Mouse (Mus musculus) gastrocnemius, postnatal 14 days (tissue): Measurements from ENCODE around the gene Klhl42. TPM values are rescaled to one million over a fixed set of nuclear protein-coding genes. Genes with fewer than 3 reads are reported as not detected.

ENCODE experiments used
- DNase-seq: peaks from one replicate; pipeline ENCODE4 v3.0.0; 2021; ENCODE audit warnings: mixed read lengths
- intact Hi-C: fragments of 180-260 bp; cut with DNase I; formaldehyde crosslinking; loops from one replicate; pipeline ENCODE4 v1.15.1; 2025; ENCODE audit warnings: low total_unique reads
- total RNA-seq, 2 experiments: library from RNA; stranded (reverse); gene quantifications; 2 replicates each; pipeline ENCODE4 v1.2.3; 2021

The Klhl42 gene
- total RNA-seq, 2 experiments from 2014 or later: 3.5 to 3.9 TPM

GRCm38 (mm10) chr6:147085398-147086040 is 5.7 kb upstream of the Klhl42 start:
- no peak for DNase-seq
- intact Hi-C loops: no loop called here

DNA sequence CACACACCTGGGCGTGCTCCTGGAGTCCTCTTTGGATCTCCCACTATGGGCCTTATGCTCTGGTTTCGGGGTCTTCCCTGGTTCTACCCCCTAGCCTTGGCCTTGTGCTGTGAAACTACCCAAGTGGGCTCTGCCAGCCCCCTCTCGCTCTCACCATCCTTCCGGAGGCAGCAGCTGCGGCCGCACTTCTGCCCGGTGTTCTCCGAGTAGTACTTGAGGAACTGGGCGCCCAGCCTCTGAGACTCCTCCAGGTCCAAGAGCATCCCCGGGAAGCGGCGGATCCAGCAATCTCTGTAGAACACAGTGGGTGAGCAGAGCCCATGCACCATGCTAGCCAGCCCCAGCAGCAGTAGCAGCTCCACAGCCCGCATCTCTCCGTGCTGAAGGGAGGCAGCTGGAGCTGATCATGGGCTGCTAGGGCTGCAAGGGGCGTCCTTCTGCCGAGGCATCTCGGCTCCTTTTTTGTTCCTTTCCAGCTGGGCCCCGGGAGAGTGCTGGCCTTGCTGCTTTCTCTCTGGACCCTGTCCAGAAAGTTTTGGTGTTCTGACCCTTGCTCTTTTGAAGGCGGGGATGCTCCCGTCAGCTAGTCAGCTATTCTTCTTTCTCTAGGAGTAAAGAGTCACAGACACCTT is 4.5 kb upstream of the Klhl42 start, which contains the start of gene Mansc4:
Gene Mansc4, minus strand, starts transcription at position 439 of the 632 bp plus-strand sequence.
- intact Hi-C loops: no loop called here

GRCm38 (mm10) chr6:147087736-147088135 is 3.4 kb upstream of the Klhl42 start:
- intact Hi-C loops: no loop called here
- DNase-seq: no peak

More for the DNA sequence above, 4.5 kb upstream of the Klhl42 start, which contains the start of gene Mansc4:
- peak; percentile 34 for DNase-seq

- DNase-seq: no peak
- intact Hi-C loops: no loop called here
Observed at GRCm38 (mm10) chr6:147088517-147088916, 2.7 kb upstream of the Klhl42 start.

DNA sequence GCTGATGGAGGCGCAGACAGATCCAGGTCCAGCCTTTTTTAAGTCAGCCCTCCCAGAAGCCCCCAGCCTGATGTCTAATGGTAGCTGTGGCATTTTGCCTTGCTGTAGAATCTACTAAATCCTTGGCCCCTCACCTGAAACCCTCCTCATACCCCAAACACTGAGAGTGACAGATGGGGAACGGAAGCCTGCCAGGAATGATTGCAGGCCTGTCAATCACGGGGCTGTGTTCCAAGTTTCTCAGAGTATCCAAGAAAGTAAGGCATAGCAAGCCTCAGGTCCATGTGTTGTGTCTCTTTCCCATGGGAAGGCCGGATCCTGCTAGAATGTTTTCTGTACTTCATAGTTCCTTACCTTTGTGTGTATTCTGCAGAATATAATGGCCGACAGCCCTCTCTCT is 988 bp upstream of the Klhl42 start:
- intact Hi-C loops: no loop called here
- DNase-seq: no peak

- intact Hi-C loops: no loop called here
- peak; percentile 72 for DNase-seq
Observed at GRCm38 (mm10) chr6:147092136-147092535, 957 bp downstream of the Klhl42 start.

- intact Hi-C loops: no loop called here
- no peak for DNase-seq
Observed at GRCm38 (mm10) chr6:147094771-147095170, 3.6 kb downstream of the Klhl42 start.

DNA sequence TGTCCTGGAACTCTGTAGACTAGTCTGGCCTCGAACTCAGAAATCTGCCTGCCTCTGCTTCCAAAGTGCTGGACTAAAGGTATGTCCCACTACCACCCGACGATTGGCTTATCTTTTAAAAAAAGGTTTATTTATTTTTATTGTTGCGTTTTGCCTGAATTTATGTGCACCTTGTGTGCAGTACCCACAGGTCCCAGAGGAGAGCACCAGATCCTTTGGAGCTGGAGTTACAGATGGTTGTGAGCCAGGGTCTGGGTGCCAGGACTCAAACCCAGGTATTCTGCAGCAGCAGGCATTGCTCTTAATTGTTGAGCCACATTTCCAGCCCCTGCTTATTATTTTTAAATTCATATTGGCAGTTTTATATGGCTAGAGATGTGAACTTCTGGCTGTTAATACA is 4.9 kb downstream of the Klhl42 start:
- intact Hi-C loops: no loop called here

DNA sequence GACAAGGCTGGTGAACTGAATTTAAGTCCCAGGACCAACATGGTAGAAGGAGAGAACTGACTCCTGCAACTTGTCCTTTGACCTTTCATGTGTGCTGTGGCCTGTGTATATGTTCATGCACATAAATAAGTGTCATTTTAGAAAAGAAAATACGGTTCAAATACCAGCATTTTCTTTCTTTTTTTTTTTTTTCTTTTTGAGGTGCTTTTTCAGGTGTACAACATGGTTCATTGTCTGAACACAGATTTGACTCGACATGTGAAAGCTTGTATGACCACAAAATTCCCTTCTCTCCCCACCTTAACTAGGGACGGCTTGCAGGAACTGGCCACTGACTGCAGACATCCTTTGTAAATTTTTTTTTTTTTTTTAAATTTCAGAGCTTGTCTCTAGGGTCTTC is 5.8 kb downstream of the Klhl42 start:
- intact Hi-C loops: no loop called here
- DNase-seq: no peak

More for the DNA sequence above, 4.9 kb downstream of the Klhl42 start:
- no peak for DNase-seq

DNA sequence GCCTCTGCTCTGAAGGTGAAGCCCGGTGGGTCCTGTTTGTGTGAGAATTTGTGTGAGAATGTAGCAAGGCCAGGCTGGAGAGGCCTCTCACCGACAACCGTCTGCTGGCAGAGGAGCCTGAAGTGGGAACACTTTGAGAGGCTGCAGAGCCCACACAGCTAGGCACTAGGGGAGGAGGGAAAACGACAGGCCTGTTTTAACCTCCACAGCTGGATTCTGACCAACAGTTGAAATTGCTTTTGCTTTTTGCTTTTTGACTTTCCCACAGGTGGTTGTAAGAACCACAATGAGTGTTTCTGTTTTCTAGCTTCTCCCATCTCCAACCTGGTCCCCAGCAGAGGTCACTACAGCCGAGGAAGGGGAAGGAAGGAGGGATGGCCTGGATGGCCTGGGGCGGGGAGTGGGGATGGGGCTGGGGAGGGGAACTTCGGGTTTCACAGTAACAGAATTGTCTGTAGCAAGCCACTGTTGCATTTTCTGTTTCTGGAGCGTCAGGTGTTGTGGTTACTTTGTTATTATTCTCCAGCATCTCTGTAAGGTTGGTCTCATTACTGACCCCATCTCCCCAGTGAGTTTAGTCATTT is 6.3 kb downstream of the Klhl42 start:
- DNase-seq: no peak
- intact Hi-C loops: no loop called here

GRCm38 (mm10) chr6:147099458-147100277 is 8.5 kb downstream of the Klhl42 start:
- intact Hi-C loops: loop anchor here (10.0 kb wide), 1 partner anchor 85 kb away; no protein-coding TSS in a partner anchor
- DNase-seq: no peak

- no peak for DNase-seq
- intact Hi-C loops: loop anchor here (10.0 kb wide), 1 partner anchor 87 kb away; no protein-coding TSS in a partner anchor
Observed at GRCm38 (mm10) chr6:147102293-147102692, 11.1 kb downstream of the Klhl42 start.

GRCm38 (mm10) chr6:147105529-147105928 is 14.3 kb downstream of the Klhl42 start:
- intact Hi-C loops: loop anchor here (10.0 kb wide), 1 partner anchor 91 kb away; no protein-coding TSS in a partner anchor
- DNase-seq: no peak

GRCm38 (mm10) chr6:147106716-147107115 is 15.5 kb downstream of the Klhl42 start:
- no peak for DNase-seq
- intact Hi-C loops: loop anchor here (10.0 kb wide), 1 partner anchor 92 kb away; no protein-coding TSS in a partner anchor

GRCm38 (mm10) chr6:147109283-147109682 is 18.1 kb downstream of the Klhl42 start:
- no peak for DNase-seq
- intact Hi-C loops: loop anchor here (10.0 kb wide), 1 partner anchor 94 kb away; no protein-coding TSS in a partner anchor

GRCm38 (mm10) chr6:147116579-147116978 is 25.4 kb downstream of the Klhl42 start:
- intact Hi-C loops: no loop called here
- peak; percentile 85 for DNase-seq

DNA sequence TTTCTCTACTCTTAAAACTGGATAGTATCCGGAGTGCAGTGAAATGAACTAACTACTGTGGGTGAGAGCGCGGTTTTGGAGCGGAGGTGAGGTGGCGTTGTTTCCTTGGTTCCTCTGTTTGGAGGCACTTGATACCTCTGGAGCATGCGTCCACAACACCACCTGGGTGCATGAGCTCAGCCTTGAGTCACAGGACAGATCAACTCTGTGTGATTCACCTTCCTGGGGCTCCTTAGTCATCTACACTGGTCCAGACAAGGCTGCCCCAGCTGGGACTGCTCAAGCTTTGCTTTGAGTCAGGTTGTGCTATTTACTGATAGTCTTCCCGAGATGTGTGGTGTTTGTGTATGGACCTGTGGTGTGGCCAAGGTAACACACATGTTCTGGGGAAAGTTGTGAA is 26.6 kb downstream of the Klhl42 start:
- intact Hi-C loops: no loop called here
- no peak for DNase-seq

GRCm38 (mm10) chr6:147118190-147118589 is 27.0 kb downstream of the Klhl42 start:
- intact Hi-C loops: no loop called here
- no peak for DNase-seq

DNA sequence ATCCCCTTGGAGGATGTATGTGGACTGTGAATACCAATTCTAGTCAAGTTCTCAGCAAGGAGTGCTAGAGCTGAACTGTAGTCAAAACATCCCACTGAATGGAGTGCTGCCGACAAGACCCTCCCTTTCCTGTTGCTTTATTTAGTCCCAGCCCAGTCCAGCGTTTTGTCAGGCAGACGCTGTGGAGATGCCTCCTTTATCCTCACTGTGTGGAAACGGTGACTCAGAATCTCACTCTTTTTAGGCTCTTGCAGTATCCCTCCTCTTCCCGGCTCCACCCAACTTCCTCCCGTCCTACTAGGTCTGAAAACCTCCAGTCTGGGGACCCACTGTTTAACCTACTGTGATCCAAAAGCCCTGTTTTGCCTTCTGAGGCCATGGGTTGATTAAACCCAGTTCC is 30.1 kb downstream of the Klhl42 start:
- DNase-seq: no peak
- intact Hi-C loops: no loop called here

DNA sequence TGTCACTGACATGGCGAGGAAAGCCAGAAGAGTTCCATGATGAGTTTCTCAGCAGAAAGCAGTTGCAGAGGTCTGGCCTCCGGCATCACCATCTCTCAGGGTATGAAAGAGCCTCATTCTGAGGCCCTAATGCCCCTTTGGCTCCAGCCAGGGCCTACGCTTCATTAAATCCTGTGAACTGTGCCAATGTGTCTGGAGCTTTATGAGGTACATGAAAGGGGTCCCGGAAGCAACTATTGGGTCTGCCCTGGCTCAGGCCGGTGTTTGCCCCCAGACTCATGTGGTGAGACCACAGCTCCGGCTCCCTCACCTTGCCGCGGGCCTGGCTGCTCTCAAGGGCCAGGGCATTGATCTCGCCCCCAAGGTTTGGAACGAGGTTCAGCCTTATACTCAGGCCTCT is 36.1 kb downstream of the Klhl42 start:
- intact Hi-C loops: no loop called here
- no peak for DNase-seq
